Mouse (Mus musculus): ENCODE data around the gene Naa50. TPM values are rescaled to one million over a fixed set of nuclear protein-coding genes. Genes with fewer than 3 reads are reported as not detected.

The Naa50 gene
- polyA plus RNA-seq, 1 experiment from 2014 or later: 83.2 TPM

DNA sequence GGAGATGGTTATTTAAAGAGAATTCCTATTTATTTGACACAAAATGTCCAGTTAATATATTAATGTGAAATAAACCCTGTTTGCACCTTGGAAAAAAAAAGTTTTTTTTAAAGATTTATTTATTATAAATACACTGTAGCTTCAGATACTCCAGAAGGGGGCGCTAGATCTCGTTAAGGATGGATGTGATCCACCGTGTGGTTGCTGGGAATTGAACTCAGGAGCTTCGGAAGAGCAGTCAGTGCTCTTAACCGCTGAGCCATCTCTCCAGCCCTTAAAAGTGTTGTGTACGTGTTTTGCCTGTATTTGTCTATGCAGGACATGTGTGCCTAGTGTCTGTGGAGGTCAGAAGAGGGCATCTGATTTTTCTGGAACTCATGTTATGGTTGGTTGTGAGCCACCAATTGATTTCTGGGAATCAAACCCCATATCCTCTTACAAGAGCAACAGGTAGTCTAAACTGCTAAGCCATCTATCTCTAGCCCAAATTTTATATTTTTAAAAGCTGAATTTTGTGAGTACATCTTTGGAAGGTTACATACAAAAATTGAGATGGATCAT, 14.9 kb downstream of the Naa50 start:
- H3K36me3 ChIP-seq: peaks cover 9% of the 10 kb centered on the region; the same call in 1 of the 2 replicates
- H3K27me3 ChIP-seq (replicated peaks): no peaks in the 10 kb centered on the region
- H3K9ac ChIP-seq: no peak overlapping the region
- no peak overlapping the region for H3K4me2 ChIP-seq (replicated peaks)
- H3K27ac ChIP-seq: no peak overlapping the region
- 67% methylated on average over 6 of the region's 6 CpGs for WGBS
- H3K4me3 ChIP-seq: no peak overlapping the region
- H3K4me1 ChIP-seq: no peaks in the 10 kb centered on the region
- ATAC-seq (ENCODE audit: low FRiP score, low read depth): no peak
- no peaks in the 10 kb centered on the region for H3K9me3 ChIP-seq

DNA sequence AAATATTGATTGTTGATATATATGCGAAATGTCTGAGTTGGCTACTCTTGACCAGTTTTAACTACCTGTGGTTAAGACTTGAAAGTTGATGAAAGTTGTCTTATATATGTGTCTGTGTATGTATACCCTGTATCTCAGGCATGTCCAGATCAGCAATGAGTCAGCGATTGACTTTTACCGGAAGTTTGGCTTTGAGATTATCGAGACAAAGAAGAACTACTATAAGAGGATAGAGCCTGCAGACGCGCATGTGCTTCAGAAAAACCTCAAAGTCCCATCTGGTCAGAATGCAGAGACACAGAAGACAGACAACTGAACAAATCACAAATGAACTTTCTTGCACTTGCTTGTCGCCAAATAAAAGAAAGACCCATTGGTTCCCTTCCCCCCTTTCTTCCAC, 19.7 kb downstream of the Naa50 start:
- Histone ChIP-seq H3K9me3 (no peaks in the 10 kb centered on the region), H3K36me3 (peaks cover 11% of the 10 kb centered on the region; the same call in 1 of the 2 replicates), H3K4me1 (no peaks in the 10 kb centered on the region), H3K27ac (no peak overlapping the region), H3K9ac (no peak overlapping the region), H3K4me2 (replicated peaks) (no peak overlapping the region), H3K4me3 (no peak overlapping the region), H3K27me3 (replicated peaks) (no peaks in the 10 kb centered on the region)
- WGBS: 96% methylated on average over 7 of the region's 7 CpGs
- ATAC-seq (ENCODE audit: low FRiP score, low read depth): no peak

- Histone ChIP-seq H3K9ac (no peak overlapping the region), H3K4me1 (no peaks in the 10 kb centered on the region), H3K27ac (no peak overlapping the region), H3K36me3 (peaks cover 3% of the 10 kb centered on the region; the same call in 1 of the 2 replicates), H3K4me2 (replicated peaks) (no peak overlapping the region), H3K9me3 (no peaks in the 10 kb centered on the region), H3K27me3 (replicated peaks) (no peaks in the 10 kb centered on the region), H3K4me3 (no peak overlapping the region)
- WGBS: 89% methylated on average over 2 of the region's 2 CpGs
- ATAC-seq (ENCODE audit: low FRiP score, low read depth): no peak
Measured at GRCm38 (mm10) chr16:44163831-44164230, 24.2 kb downstream of the Naa50 start.

GRCm38 (mm10) chr16:44165182-44165581, 25.6 kb downstream of the Naa50 start:
- no peak overlapping the region for H3K27ac ChIP-seq
- no peaks in the 10 kb centered on the region for H3K36me3 ChIP-seq
- no peaks in the 10 kb centered on the region for H3K27me3 ChIP-seq (replicated peaks)
- ATAC-seq (ENCODE audit: low FRiP score, low read depth): no peak
- WGBS: 62% methylated on average over 3 of the region's 3 CpGs
- no peak overlapping the region for H3K9ac ChIP-seq
- no peak overlapping the region for H3K4me3 ChIP-seq
- no peak overlapping the region for H3K4me2 ChIP-seq (replicated peaks)
- H3K4me1 ChIP-seq: no peaks in the 10 kb centered on the region
- H3K9me3 ChIP-seq: no peaks in the 10 kb centered on the region

- Histone ChIP-seq H3K27me3 (replicated peaks) (no peaks in the 10 kb centered on the region), H3K4me1 (peaks cover under 1% of the 10 kb centered on the region; the same call in 1 of the 2 replicates), H3K4me2 (replicated peaks) (no peak overlapping the region), H3K9me3 (no peaks in the 10 kb centered on the region), H3K4me3 (no peak overlapping the region), H3K27ac (no peak overlapping the region), H3K9ac (no peak overlapping the region), H3K36me3 (no peaks in the 10 kb centered on the region)
- 86% methylated on average over 4 of the region's 4 CpGs for WGBS
- no peak for ATAC-seq (ENCODE audit: low FRiP score, low read depth)
Measured at GRCm38 (mm10) chr16:44168990-44169389, 29.4 kb downstream of the Naa50 start.

- peaks cover 13% of the 10 kb centered on the region; the same call in 1 of the 2 replicates for H3K4me1 ChIP-seq
- peak overlapping the region; percentile 95 for H3K9ac ChIP-seq
- H3K36me3 ChIP-seq: no peaks in the 10 kb centered on the region
- peak overlapping the region; percentile 95 for H3K4me3 ChIP-seq
- peak; percentile 100 for ATAC-seq (ENCODE audit: low FRiP score, low read depth)
- H3K27me3 ChIP-seq (replicated peaks): no peaks in the 10 kb centered on the region
- peak overlapping the region; percentile 81; the same call in 1 of the 2 replicates for H3K27ac ChIP-seq
- peak overlapping the region; percentile 74 for H3K4me2 ChIP-seq (replicated peaks)
- under 1% methylated on average over 26 of the region's 26 CpGs for WGBS
- no peaks in the 10 kb centered on the region for H3K9me3 ChIP-seq
Measured at GRCm38 (mm10) chr16:44172297-44173154, 32.9 kb downstream of the Naa50 start.

GRCm38 (mm10) chr16:44173155-44173941, 33.7 kb downstream of the Naa50 start, which contains the start of gene Usf3:
TSS of gene Usf3 (plus strand) at chr16:44173246.
- Histone ChIP-seq H3K4me1 (peaks cover 13% of the 10 kb centered on the region; the same call in 1 of the 2 replicates), H3K27ac (peak within 1 kb of the TSS; percentile 81), H3K4me2 (replicated peaks) (peak within 1 kb of the TSS; percentile 74), H3K36me3 (no peaks in the 10 kb centered on the region), H3K4me3 (peak within 1 kb of the TSS; percentile 95), H3K27me3 (replicated peaks) (no peaks in the 10 kb centered on the region), H3K9ac (peak within 1 kb of the TSS; percentile 95), H3K9me3 (no peaks in the 10 kb centered on the region)
- peak; percentile 80 for ATAC-seq (ENCODE audit: low FRiP score, low read depth)
- WGBS: 1% methylated on average over 60 of the region's 77 CpGs

DNA sequence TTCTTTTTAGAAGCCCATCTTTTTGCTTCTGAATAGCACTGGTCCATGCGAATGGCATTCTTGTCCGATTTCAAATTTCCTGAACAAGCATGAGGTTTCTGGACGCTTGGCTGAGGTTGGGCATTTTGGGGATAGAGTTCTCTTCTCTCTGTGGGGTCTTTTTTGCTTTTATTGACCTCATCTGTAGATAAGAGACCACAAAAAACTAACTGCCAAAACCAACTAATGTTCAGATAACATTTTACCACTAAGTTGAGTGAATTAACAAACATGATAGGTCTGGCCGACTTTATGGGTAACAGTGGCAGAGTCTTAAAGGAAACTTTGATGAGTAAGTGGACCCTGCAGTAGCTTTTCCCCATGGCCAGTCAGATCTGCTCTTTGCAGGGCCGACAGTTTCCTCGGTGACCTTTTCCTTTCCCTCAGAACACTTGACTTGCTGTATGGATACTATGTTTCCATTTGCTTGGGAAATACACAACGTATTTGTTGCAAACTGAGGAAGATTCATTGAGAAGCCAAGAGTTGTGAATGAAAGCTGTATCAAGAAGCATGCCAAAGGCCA, 34.4 kb downstream of the Naa50 start:
- peak overlapping the region; percentile 74 for H3K4me2 ChIP-seq (replicated peaks)
- no peaks in the 10 kb centered on the region for H3K36me3 ChIP-seq
- ATAC-seq (ENCODE audit: low FRiP score, low read depth): no peak
- no peak overlapping the region for H3K27ac ChIP-seq
- H3K9ac ChIP-seq: peak overlapping the region; percentile 95
- peaks cover 13% of the 10 kb centered on the region; the same call in 1 of the 2 replicates for H3K4me1 ChIP-seq
- no peaks in the 10 kb centered on the region for H3K9me3 ChIP-seq
- 29% methylated on average over 7 of the region's 7 CpGs for WGBS
- H3K4me3 ChIP-seq: peak overlapping the region; percentile 95
- H3K27me3 ChIP-seq (replicated peaks): no peaks in the 10 kb centered on the region

- Histone ChIP-seq H3K4me2 (replicated peaks) (0 out of 2 replicates have a peak overlapping the region, but pooled peaks have one; percentile 74), H3K9ac (no peak overlapping the region), H3K9me3 (no peaks in the 10 kb centered on the region), H3K36me3 (no peaks in the 10 kb centered on the region), H3K27me3 (replicated peaks) (no peaks in the 10 kb centered on the region), H3K4me1 (peaks cover 13% of the 10 kb centered on the region; the same call in 1 of the 2 replicates), H3K4me3 (no peak overlapping the region), H3K27ac (no peak overlapping the region)
- WGBS: 79% methylated on average over 1 of the region's 1 CpGs
- no peak for ATAC-seq (ENCODE audit: low FRiP score, low read depth)
Measured at GRCm38 (mm10) chr16:44175001-44175400, 35.4 kb downstream of the Naa50 start.

- Histone ChIP-seq H3K36me3 (peaks cover under 1% of the 10 kb centered on the region), H3K4me3 (no peak overlapping the region), H3K27me3 (replicated peaks) (no peaks in the 10 kb centered on the region), H3K4me1 (peaks cover 13% of the 10 kb centered on the region; the same call in 1 of the 2 replicates), H3K9ac (no peak overlapping the region), H3K9me3 (no peaks in the 10 kb centered on the region), H3K4me2 (replicated peaks) (no peak overlapping the region), H3K27ac (no peak overlapping the region)
- 94% methylated on average over 2 of the region's 2 CpGs for WGBS
- no peak for ATAC-seq (ENCODE audit: low FRiP score, low read depth)
Measured at GRCm38 (mm10) chr16:44176511-44176910, 36.9 kb downstream of the Naa50 start.

- no peak overlapping the region for H3K4me2 ChIP-seq (replicated peaks)
- H3K4me1 ChIP-seq: peaks cover 13% of the 10 kb centered on the region; the same call in 1 of the 2 replicates
- H3K4me3 ChIP-seq: no peak overlapping the region
- no peak overlapping the region for H3K9ac ChIP-seq
- H3K27ac ChIP-seq: no peak overlapping the region
- H3K36me3 ChIP-seq: peaks cover 4% of the 10 kb centered on the region
- no peaks in the 10 kb centered on the region for H3K27me3 ChIP-seq (replicated peaks)
- WGBS: 84% methylated on average over 1 of the region's 1 CpGs
- H3K9me3 ChIP-seq: no peaks in the 10 kb centered on the region
- no peak for ATAC-seq (ENCODE audit: low FRiP score, low read depth)
Measured at GRCm38 (mm10) chr16:44178555-44178954, 38.9 kb downstream of the Naa50 start.
